Mouse (Mus musculus) spleen, postnatal 10 days (tissue): ENCODE data around the gene Vmn1r188.
"Not testable (repeated sequence)": the region's sequence is repeated elsewhere in the genome, so short reads cannot be mapped to it uniquely, and the experiment has no call there.

Source experiments
- DNase-seq, 2 experiments: peaks; one replicate each; pipeline ENCODE4 v3.0.0; 2021 to 2022; ENCODE audit warnings: low spot score in 2 of 2

Gene Vmn1r188

GRCm38 (mm10) chr13:22084140-22084539, at the start of gene Vmn1r188:
Gene Vmn1r188 (plus strand): TSS chr13:22084440.
- DNase-seq, result not testable (repeated sequence)

GRCm38 (mm10) chr13:22034443-22035266, 49.6 kb upstream of the Vmn1r188 start:
- DNase-seq, result peak in 1 of 2 experiments; percentile 33

- peak; percentile 82 to 87 for DNase-seq
These were observed 48.7 kb upstream of the Vmn1r188 start, which contains the start of the genes Hist1h2ah and Hist1h2bk for GRCm38 (mm10) chr13:22035267-22036148. Gene Hist1h2ah (minus strand): TSS chr13:22035568. Gene Hist1h2bk (plus strand): TSS chr13:22035870.

- peak in 1 of 2 experiments; percentile 65 for DNase-seq
These were observed 47.9 kb upstream of the Vmn1r188 start for GRCm38 (mm10) chr13:22036149-22036956.

- peak in 1 of 2 experiments; percentile 43 for DNase-seq
These were observed 47.3 kb upstream of the Vmn1r188 start for GRCm38 (mm10) chr13:22036986-22037385.

GRCm38 (mm10) chr13:22037415-22037814, 46.8 kb upstream of the Vmn1r188 start:
- no peak for DNase-seq

- DNase-seq, result no peak
These were observed 44.9 kb upstream of the Vmn1r188 start for GRCm38 (mm10) chr13:22039364-22039763.

- no peak for DNase-seq
These were observed 44.2 kb upstream of the Vmn1r188 start for GRCm38 (mm10) chr13:22039951-22040463.

- peak in 1 of 2 experiments; percentile 47 for DNase-seq
These were observed 43.6 kb upstream of the Vmn1r188 start for GRCm38 (mm10) chr13:22040464-22041141.

- peak; percentile 98 to 100 for DNase-seq
These were observed 43.1 kb upstream of the Vmn1r188 start, which contains the start of gene Hist1h4i for GRCm38 (mm10) chr13:22041142-22041536. Gene Hist1h4i (minus strand): TSS chr13:22041362.

- no peak for DNase-seq
These were observed 42.3 kb upstream of the Vmn1r188 start for GRCm38 (mm10) chr13:22041651-22042567.

- DNase-seq, result peak; percentile 84 to 90
These were observed 41.4 kb upstream of the Vmn1r188 start, which contains the start of the genes Hist1h2ag and Hist1h2bj for GRCm38 (mm10) chr13:22042568-22043502. Gene Hist1h2ag (minus strand): TSS chr13:22042944. Gene Hist1h2bj (plus strand): TSS chr13:22043214.

GRCm38 (mm10) chr13:22043503-22044431, 40.5 kb upstream of the Vmn1r188 start:
- DNase-seq, result no peak

GRCm38 (mm10) chr13:22044432-22045155, 39.6 kb upstream of the Vmn1r188 start:
- DNase-seq, result no peak

GRCm38 (mm10) chr13:22045311-22045710, 38.9 kb upstream of the Vmn1r188 start:
- DNase-seq, result no peak

GRCm38 (mm10) chr13:22049041-22049440, 35.2 kb upstream of the Vmn1r188 start:
- no peak for DNase-seq
